Mouse (Mus musculus) cerebellum, adult 11-12 months (tissue): ENCODE results near the gene Tcf21.

Experiments used
- DNase-seq: peaks from one replicate; pipeline ENCODE4 v3.0.0; 2022

Tcf21 gene

GRCm38 (mm10) chr10:22819871-22820590 lies at the start of gene Tcf21:
Gene Tcf21, minus strand, starts transcription at chr10:22820174.
- DNase-seq = no peak

GRCm38 (mm10) chr10:22868386-22868918 lies 48.5 kb upstream of the Tcf21 start:
- no peak for DNase-seq

- no peak for DNase-seq
Observed at GRCm38 (mm10) chr10:22867210-22867609, 47.2 kb upstream of the Tcf21 start.

GRCm38 (mm10) chr10:22858111-22858510 lies 38.1 kb upstream of the Tcf21 start:
- DNase-seq = no peak

- DNase-seq = no peak
Observed at GRCm38 (mm10) chr10:22854330-22854729, 34.4 kb upstream of the Tcf21 start.

- DNase-seq = no peak
Observed at GRCm38 (mm10) chr10:22845351-22845750, 25.4 kb upstream of the Tcf21 start.

GRCm38 (mm10) chr10:22844731-22845130 lies 24.8 kb upstream of the Tcf21 start:
- DNase-seq = no peak

GRCm38 (mm10) chr10:22843440-22844361 lies 23.7 kb upstream of the Tcf21 start:
- DNase-seq = no peak

- DNase-seq = no peak
Observed at GRCm38 (mm10) chr10:22842781-22843439, 22.9 kb upstream of the Tcf21 start.

- no peak for DNase-seq
Observed at GRCm38 (mm10) chr10:22842113-22842512, 22.1 kb upstream of the Tcf21 start.

- DNase-seq = no peak
Observed at GRCm38 (mm10) chr10:22826244-22826643, 6.3 kb upstream of the Tcf21 start.

GRCm38 (mm10) chr10:22822896-22823295 lies 2.9 kb upstream of the Tcf21 start:
- no peak for DNase-seq

GRCm38 (mm10) chr10:22822486-22822885 lies 2.5 kb upstream of the Tcf21 start:
- DNase-seq = no peak

GRCm38 (mm10) chr10:22821709-22822108 lies 1.7 kb upstream of the Tcf21 start:
- no peak for DNase-seq

GRCm38 (mm10) chr10:22821267-22821666 lies 1.3 kb upstream of the Tcf21 start:
- no peak for DNase-seq

GRCm38 (mm10) chr10:22820841-22821240 lies 867 bp upstream of the Tcf21 start:
- DNase-seq = no peak

- no peak for DNase-seq
Observed at GRCm38 (mm10) chr10:22819239-22819870, 619 bp downstream of the Tcf21 start.

- no peak for DNase-seq
Observed at GRCm38 (mm10) chr10:22818600-22819238, 1.3 kb downstream of the Tcf21 start.

GRCm38 (mm10) chr10:22817976-22818375 lies 2.0 kb downstream of the Tcf21 start:
- no peak for DNase-seq

- no peak for DNase-seq
Observed at GRCm38 (mm10) chr10:22817561-22817960, 2.4 kb downstream of the Tcf21 start.

GRCm38 (mm10) chr10:22816237-22816762 lies 3.7 kb downstream of the Tcf21 start:
- DNase-seq = no peak
